Mouse (Mus musculus) hindbrain, embryonic 13.5 days (tissue): Measurements from ENCODE around the gene Rtp4. TPM values are rescaled to one million over a fixed set of nuclear protein-coding genes. Genes with fewer than 3 reads are reported as not detected.
A peak's percentile ranks its signal among the peaks of the same experiment; 100 is the strongest.

Source experiments
- ATAC-seq: fragments of 200-750 bp; cut with Nextera tagmentation; 2 replicates; pipeline ENCODE4 v1.8.0; 2017; ENCODE audit warnings: moderate TSS enrichment; ENCODE audit not compliant: low FRiP score
- H3K27ac ChIP-seq: fragments of 300-500 bp; sonication (generic); 2 replicates; pipeline ENCODE4 v1.5.1; 2015; ENCODE audit warnings: inconsistent platforms, mild to moderate bottlenecking, moderate library complexity
- H3K27me3 ChIP-seq: fragments of 300-500 bp; sonication (generic); 2 replicates; pipeline ENCODE4 v1.6.1; 2015; ENCODE audit warnings: mild to moderate bottlenecking, inconsistent platforms
- H3K36me3 ChIP-seq: fragments of 300-500 bp; sonication (generic); 2 replicates; pipeline ENCODE4 v1.6.1; 2015; ENCODE audit warnings: mild to moderate bottlenecking, inconsistent platforms
- H3K4me1 ChIP-seq: fragments of 300-500 bp; sonication (generic); replicated peaks from 2 replicates; pipeline ENCODE4 v1.6.1; 2015; ENCODE audit warnings: inconsistent platforms
- H3K4me2 ChIP-seq: fragments of 300-500 bp; sonication (generic); 2 replicates; pipeline ENCODE4 v1.6.1; 2015; ENCODE audit warnings: inconsistent platforms, mild to moderate bottlenecking, moderate library complexity
- H3K4me3 ChIP-seq: fragments of 300-500 bp; sonication (generic); 2 replicates; pipeline ENCODE4 v1.5.1; 2015; ENCODE audit warnings: mild to moderate bottlenecking, inconsistent platforms
- H3K9ac ChIP-seq: fragments of 300-500 bp; sonication (generic); 2 replicates; pipeline ENCODE4 v1.6.1; 2015; ENCODE audit warnings: mild to moderate bottlenecking, inconsistent platforms
- H3K9me3 ChIP-seq: fragments of 300-500 bp; sonication (generic); 2 replicates; pipeline ENCODE4 v1.6.1; 2016; ENCODE audit warnings: inconsistent platforms
- WGBS: fragments of 180-500 bp; shearing (Covaris S2); methylation state at CpG from one replicate; pipeline ENCODE4 v1.1.7; 2015; 5-methylcytosine and 5-hydroxymethylcytosine counted together
- polyA plus RNA-seq: library from polyadenylated mRNA; unstranded; fragments of >200 nt; fragmentation: Nextera tagmentation; extraction: Ambion mirVana; gene quantifications from 2 replicates; pipeline ENCODE4 v1.2.1, GENCODE M21; 2015

Gene Rtp4
- polyA plus RNA-seq, 1 experiment from 2014 or later: 3.8 TPM

DNA sequence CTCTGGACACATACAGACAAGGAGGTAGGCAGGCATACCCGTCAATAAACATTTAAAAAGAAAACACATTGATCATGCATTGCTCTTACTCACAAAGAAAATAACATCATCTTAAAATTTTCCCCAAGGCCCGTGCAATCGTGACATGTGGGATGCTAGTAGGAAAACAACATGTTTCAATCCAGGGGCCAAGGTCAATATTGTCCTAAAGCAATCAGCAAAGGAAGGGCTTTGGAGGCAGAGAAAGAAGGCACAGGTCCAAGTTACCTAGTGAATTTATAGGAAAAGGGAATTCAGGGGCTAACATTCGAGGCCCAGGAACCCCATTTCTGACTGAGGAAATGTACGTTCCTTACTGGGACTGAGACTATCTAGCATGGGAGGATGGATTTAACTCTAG lies 2.9 kb upstream of the Rtp4 start:
- no peaks in the 10 kb centered on the region for H3K9me3 ChIP-seq
- ATAC-seq: no peak
- no peak overlapping the region for H3K27ac ChIP-seq
- H3K27me3 ChIP-seq: no peaks in the 10 kb centered on the region
- H3K4me3 ChIP-seq: no peak overlapping the region; the same call in 1 of the 2 replicates
- peaks cover 65% of the 10 kb centered on the region for H3K4me1 ChIP-seq
- 86% methylated on average over 5 of the region's 5 CpGs for WGBS
- H3K9ac ChIP-seq: peak overlapping the region; percentile 49; the same call in 1 of the 2 replicates
- H3K36me3 ChIP-seq: peaks cover 10% of the 10 kb centered on the region
- peak overlapping the region; percentile 78 for H3K4me2 ChIP-seq

DNA sequence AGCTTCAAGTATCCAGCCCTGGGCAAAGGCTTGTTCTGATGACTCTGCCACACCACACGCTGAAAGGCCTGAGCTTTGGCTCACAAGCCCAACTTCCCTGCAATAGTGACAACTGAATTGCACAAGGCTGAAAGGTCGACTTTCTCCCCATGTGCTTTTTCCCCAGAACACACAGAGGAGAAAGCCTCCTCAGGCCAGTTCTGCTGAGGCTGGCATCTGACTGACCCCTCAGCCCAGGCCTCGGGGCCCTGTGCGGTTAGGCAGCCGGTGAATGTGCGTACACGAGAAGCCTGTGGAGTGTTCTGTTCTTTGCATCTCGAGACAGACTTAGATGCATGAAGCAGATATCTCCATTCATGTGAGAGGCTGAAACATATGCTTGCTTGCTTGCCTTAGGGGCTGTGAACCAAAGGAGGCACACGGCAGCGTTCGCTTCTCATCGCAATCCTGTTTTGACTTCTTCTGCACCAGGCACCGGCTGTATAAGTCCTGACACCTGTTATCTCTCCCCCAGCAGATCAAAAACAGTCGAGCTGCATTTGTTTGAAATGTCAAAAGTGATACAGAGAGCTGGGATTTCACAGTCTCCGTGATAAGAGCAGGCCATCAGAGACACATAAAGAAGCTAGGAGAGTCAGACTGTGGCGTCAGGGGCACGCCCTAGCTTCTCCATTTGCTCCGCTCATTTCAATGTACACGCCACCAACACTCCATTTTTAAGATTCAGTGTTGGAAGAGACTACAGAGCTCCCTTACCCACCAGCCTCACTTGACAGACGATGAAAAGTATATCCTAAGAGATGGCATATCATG lies 2.1 kb upstream of the Rtp4 start:
- Histone ChIP-seq H3K27ac (peak overlapping the region; percentile 95), H3K4me2 (peak overlapping the region; percentile 78), H3K4me3 (peak overlapping the region; percentile 55), H3K4me1 (peaks cover 71% of the 10 kb centered on the region), H3K27me3 (no peaks in the 10 kb centered on the region), H3K36me3 (peaks cover 8% of the 10 kb centered on the region), H3K9me3 (no peaks in the 10 kb centered on the region), H3K9ac (peak overlapping the region; percentile 49; the same call in 1 of the 2 replicates)
- WGBS: 58% methylated on average over 20 of the region's 20 CpGs
- 0 out of 2 replicates have a peak, but pooled peaks have one; percentile 21 for ATAC-seq

DNA sequence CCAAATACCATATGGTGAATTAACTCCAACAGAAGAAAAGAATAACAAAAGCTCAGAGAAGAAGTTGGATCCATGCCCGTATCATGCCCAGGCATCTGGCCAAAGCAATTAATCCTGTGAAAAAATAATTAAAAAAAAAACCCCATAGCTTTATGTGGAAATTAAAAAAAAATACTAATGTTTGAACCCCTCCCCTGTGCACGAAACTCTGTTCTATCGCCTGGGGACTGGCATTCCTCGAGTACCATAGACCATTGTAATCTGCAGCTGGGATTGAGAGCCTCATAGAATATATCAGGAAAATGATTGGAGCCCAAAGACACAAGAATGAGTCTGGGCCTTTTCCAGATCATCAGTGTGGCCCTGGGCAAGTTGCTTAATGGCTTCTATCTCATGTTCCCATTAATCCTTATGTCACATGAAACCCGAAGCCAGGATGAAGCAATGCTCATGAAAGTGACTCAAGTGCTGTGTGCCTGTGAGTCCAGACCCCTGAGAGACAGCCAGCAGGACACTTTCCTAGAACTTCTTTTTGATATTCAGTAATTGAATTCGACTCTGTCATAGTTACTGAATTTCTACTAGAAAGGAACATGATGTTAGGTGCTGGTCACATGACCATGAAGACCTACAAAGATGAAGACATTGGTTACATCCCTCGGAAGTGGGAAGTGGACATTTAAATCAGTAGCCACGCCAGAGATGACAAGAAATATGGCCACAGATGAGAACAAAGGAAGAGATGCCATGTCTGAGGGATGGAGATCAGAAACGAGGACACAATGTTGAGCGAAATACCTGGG lies 1.3 kb upstream of the Rtp4 start:
- Histone ChIP-seq H3K4me2 (peak overlapping the region; percentile 78), H3K27ac (peak overlapping the region; percentile 95), H3K4me3 (peak overlapping the region; percentile 55), H3K9me3 (no peaks in the 10 kb centered on the region), H3K4me1 (peaks cover 74% of the 10 kb centered on the region), H3K9ac (peak overlapping the region; percentile 82; the same call in 1 of the 2 replicates), H3K27me3 (no peaks in the 10 kb centered on the region), H3K36me3 (peaks cover 2% of the 10 kb centered on the region; the same call in 1 of the 2 replicates)
- 57% methylated on average over 10 of the region's 10 CpGs for WGBS
- 0 out of 2 replicates have a peak, but pooled peaks have one; percentile 12 for ATAC-seq

DNA sequence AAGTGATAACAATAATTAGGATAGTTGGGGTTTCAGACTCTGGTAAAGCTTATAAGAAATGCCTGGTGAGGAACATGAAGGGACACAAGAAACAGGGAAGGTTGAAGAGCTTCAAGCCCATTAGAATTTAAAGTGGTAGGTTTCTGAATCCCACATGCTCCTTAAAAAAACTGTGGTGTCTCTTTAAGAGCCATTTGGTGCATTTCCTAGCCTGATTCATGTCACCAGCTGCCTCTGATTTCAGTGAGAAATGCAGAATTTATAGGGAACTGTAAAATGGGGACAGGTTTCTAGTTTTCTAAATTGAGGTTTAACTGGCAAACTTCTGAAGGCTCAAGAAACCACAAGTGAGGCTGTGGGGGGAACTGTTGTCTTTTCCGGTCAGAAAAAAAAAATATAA lies 320 bp upstream of the Rtp4 start:
- no peaks in the 10 kb centered on the region for H3K36me3 ChIP-seq
- peak overlapping the region; percentile 82 for H3K9ac ChIP-seq
- no peaks in the 10 kb centered on the region for H3K27me3 ChIP-seq
- peak overlapping the region; percentile 78 for H3K4me2 ChIP-seq
- peak overlapping the region; percentile 55 for H3K4me3 ChIP-seq
- peaks cover 74% of the 10 kb centered on the region for H3K4me1 ChIP-seq
- H3K9me3 ChIP-seq: no peaks in the 10 kb centered on the region
- 3% methylated on average over 1 of the region's 1 CpGs for WGBS
- H3K27ac ChIP-seq: peak overlapping the region; percentile 95
- ATAC-seq: no peak

DNA sequence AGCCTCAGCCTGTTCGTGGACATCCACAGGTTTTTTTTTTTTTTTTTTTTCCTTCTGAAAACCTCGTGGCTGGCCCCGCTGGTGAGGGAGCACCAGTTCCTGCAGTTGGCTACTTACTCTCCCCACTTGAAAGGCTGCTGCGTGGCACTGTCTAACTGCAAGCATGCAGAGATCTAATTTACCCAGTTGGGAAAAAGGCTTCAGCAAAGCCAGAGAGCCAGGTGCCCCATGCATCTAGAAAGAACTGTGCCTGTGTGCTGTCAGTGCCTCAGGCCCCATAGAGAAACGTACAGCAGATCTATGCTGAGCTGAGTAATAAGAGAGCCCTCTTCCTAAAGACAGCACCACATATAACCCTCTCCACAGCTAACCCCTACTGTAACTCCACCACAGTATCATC lies 1.0 kb downstream of the Rtp4 start:
- Histone ChIP-seq H3K27me3 (no peaks in the 10 kb centered on the region), H3K4me2 (peak overlapping the region; percentile 78), H3K9me3 (no peaks in the 10 kb centered on the region), H3K36me3 (no peaks in the 10 kb centered on the region), H3K4me3 (peak overlapping the region; percentile 55), H3K4me1 (peaks cover 66% of the 10 kb centered on the region), H3K9ac (0 out of 2 replicates have a peak overlapping the region, but pooled peaks have one; percentile 19), H3K27ac (peak overlapping the region; percentile 95)
- 10% methylated on average over 5 of the region's 5 CpGs for WGBS
- ATAC-seq: 0 out of 2 replicates have a peak, but pooled peaks have one; percentile 15

DNA sequence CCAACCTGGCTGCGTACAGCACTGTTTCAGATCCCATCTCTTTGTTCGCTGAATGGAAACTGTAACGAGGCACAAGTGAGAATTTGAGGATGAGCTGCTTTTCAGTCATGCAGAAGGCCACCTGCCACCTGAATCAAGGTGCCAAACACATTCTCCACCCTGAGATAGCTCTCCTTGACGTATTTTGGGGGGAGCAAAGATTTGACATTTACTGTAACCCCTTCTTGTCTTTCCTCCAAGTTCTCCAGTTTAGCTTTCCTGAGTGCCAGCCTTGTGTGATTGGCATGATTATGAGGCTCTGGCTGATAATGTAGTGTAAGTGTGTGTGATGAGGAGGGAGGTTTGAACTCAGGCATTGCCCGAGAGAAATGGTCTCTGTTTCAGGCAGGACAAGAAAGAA lies 2.0 kb downstream of the Rtp4 start:
- Histone ChIP-seq H3K27me3 (no peaks in the 10 kb centered on the region), H3K9ac (no peak overlapping the region), H3K36me3 (no peaks in the 10 kb centered on the region), H3K27ac (no peak overlapping the region), H3K4me3 (no peak overlapping the region), H3K9me3 (no peaks in the 10 kb centered on the region), H3K4me1 (peaks cover 61% of the 10 kb centered on the region), H3K4me2 (no peak overlapping the region)
- WGBS: 81% methylated on average over 5 of the region's 5 CpGs
- ATAC-seq: no peak

DNA sequence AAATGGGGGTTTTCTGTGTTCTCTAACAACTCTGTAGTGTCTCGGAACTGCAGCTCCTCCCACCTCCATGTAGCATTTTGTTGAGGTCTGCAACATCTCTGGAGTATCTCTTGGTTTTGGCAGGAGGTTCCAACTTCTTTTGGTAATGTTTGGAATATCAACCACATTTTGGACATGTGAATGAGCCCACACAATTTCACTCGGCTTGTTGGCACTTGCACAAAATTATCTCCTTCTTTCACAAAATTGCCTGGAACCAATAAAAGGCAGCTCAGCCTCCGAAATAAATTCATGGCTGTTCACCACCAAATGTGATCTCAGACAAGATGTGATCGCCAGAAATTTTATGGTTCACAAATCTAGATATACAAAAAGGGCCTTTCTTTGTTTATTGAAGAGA lies 9.1 kb downstream of the Rtp4 start:
- 94% methylated on average over 4 of the region's 4 CpGs for WGBS
- no peak overlapping the region for H3K9ac ChIP-seq
- H3K9me3 ChIP-seq: no peaks in the 10 kb centered on the region
- ATAC-seq: no peak
- no peak overlapping the region for H3K27ac ChIP-seq
- no peaks in the 10 kb centered on the region for H3K36me3 ChIP-seq
- H3K4me1 ChIP-seq: no peaks in the 10 kb centered on the region
- H3K4me2 ChIP-seq: no peak overlapping the region
- no peak overlapping the region for H3K4me3 ChIP-seq
- H3K27me3 ChIP-seq: no peaks in the 10 kb centered on the region

DNA sequence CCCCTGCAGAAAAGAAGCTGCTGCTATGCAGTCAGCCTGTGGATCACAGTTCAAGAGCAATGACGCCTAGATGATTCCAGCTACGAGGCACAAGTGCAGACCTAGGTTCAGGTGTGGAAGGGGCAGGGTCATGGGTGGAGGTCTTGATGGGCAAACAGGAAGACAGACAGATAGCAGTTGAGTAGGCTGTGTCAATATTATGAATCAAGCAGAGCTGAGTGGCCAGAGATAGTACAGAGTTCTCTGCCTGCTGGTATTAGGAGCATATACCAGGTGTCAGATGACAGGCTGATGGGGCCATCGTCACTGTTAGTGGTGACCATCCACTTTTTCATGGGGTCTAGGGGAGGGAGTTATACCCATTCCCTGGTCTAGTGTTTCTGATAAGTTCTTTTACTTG lies 13.6 kb downstream of the Rtp4 start:
- Histone ChIP-seq H3K4me3 (no peak overlapping the region), H3K36me3 (no peaks in the 10 kb centered on the region), H3K9me3 (no peaks in the 10 kb centered on the region), H3K27me3 (no peaks in the 10 kb centered on the region), H3K4me1 (no peaks in the 10 kb centered on the region), H3K4me2 (no peak overlapping the region), H3K27ac (no peak overlapping the region), H3K9ac (no peak overlapping the region)
- WGBS: 87% methylated on average over 3 of the region's 3 CpGs
- no peak for ATAC-seq

DNA sequence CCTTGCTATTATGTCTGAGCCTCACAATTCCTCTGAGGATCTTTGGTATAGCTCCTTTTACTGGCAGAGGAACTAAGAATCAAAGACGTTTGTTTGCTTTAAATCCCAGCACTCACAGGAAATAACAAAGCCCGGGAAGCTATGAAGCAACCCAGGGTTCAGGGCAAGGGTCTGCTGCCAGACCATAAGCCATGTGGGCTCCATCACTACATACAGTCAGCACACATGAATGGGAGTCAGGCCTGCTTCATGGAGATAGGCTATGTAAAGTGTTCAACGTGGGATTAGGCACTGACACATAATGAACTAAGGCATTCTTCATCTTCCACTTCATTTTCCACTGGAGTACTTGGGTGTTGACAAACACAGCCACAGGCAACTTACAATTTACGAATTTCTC lies 21.0 kb downstream of the Rtp4 start:
- no peak overlapping the region for H3K4me3 ChIP-seq
- H3K4me2 ChIP-seq: no peak overlapping the region
- H3K9ac ChIP-seq: no peak overlapping the region
- no peak for ATAC-seq
- no peaks in the 10 kb centered on the region for H3K9me3 ChIP-seq
- no peaks in the 10 kb centered on the region for H3K36me3 ChIP-seq
- H3K4me1 ChIP-seq: no peaks in the 10 kb centered on the region
- H3K27me3 ChIP-seq: no peaks in the 10 kb centered on the region
- WGBS: 77% methylated on average over 4 of the region's 4 CpGs
- no peak overlapping the region for H3K27ac ChIP-seq

DNA sequence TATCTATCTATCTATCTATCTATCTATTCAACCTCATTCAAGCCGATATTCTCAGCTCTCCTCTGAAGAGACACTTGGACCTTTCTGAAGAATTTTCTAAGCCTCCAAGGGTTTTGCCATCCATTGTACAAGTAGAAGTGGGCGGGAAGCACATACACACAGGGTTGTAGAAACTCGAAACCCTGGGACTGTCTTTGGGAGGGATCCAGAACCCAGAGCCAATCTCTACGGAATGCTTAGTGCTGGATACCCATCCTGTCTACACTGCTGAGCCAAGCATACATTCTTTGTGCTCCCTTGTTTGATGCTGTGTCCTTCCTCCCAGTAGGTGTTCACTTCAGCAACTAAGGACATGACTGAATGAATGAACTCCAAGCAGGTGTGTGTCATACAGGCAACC lies 22.8 kb downstream of the Rtp4 start:
- Histone ChIP-seq H3K27me3 (no peaks in the 10 kb centered on the region), H3K4me2 (no peak overlapping the region), H3K36me3 (no peaks in the 10 kb centered on the region), H3K9ac (no peak overlapping the region), H3K4me3 (no peak overlapping the region), H3K9me3 (no peaks in the 10 kb centered on the region), H3K27ac (no peak overlapping the region), H3K4me1 (no peaks in the 10 kb centered on the region)
- ATAC-seq: no peak
- WGBS: 82% methylated on average over 4 of the region's 4 CpGs

DNA sequence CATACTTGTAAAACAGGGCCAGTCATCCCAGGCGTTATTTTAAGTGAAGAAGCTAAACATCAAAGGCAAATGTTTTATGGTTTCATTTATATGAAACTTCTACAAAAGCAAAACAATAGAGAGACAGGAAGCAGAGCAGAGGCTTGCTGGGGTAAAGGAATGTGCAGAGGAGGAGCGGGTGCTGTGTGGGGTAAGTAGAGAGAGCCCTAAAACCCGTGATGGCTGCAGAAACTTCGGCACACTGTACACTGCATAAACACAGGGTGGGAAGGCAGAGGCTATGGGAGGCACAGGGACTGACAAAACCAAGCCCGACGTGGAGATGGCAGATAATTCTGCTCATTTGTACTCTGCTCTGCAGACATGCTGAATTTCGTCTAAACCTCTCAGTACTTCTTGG lies 24.3 kb downstream of the Rtp4 start:
- Histone ChIP-seq H3K9ac (no peak overlapping the region), H3K36me3 (no peaks in the 10 kb centered on the region), H3K27ac (no peak overlapping the region), H3K4me2 (no peak overlapping the region), H3K4me1 (no peaks in the 10 kb centered on the region), H3K9me3 (no peaks in the 10 kb centered on the region), H3K4me3 (no peak overlapping the region), H3K27me3 (no peaks in the 10 kb centered on the region)
- 74% methylated on average over 7 of the region's 7 CpGs for WGBS
- no peak for ATAC-seq

DNA sequence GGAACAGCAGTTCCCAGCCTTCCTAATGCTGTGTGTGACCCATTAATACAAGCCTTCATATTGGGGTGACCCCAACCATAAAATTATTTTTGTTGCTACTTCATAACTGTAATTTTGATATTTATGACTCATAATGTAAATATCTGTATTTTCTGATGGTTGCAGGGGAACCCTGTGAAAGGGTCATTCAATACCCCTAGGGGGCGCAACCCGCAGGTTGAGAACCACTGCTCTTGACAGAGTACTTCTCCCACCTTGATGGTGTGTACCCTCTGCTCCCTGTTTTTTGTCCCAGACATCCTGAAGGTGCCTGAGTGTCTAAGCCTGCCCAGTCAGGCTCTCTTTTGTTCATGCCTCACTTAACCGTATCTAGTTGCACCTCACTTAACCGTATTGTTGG lies 27.7 kb downstream of the Rtp4 start:
- H3K27me3 ChIP-seq: 0 out of 2 replicates have a peak, but pooled peaks cover 2% of the 10 kb centered on the region
- ATAC-seq: no peak
- WGBS: 87% methylated on average over 4 of the region's 4 CpGs

More for the DNA sequence above, 27.7 kb downstream of the Rtp4 start:
- H3K36me3 ChIP-seq: no peaks in the 10 kb centered on the region
- no peak overlapping the region for H3K4me2 ChIP-seq
- H3K27ac ChIP-seq: no peak overlapping the region
- no peaks in the 10 kb centered on the region for H3K9me3 ChIP-seq
- no peaks in the 10 kb centered on the region; the same call in 1 of the 2 replicates for H3K4me1 ChIP-seq
- H3K4me3 ChIP-seq: no peak overlapping the region
- no peak overlapping the region for H3K9ac ChIP-seq
